Mouse (Mus musculus): ENCODE measurements around the gene Mnt. TPM values are rescaled to one million over a fixed set of nuclear protein-coding genes. Genes with fewer than 3 reads are reported as not detected.
A peak's percentile ranks its signal among the peaks of the same experiment; 100 is the strongest.

Gene Mnt
- polyA plus RNA-seq, 1 experiment from 2014 or later, result 8.7 TPM

- Histone ChIP-seq H3K9me3 (no peaks in the 10 kb centered on the region), H3K27me3 (peaks cover 4% of the 10 kb centered on the region; the same call in 1 of the 2 replicates), H3K4me3 (no peak overlapping the region), H3K9ac (replicated peaks) (no peak overlapping the region), H3K4me1 (no peaks in the 10 kb centered on the region), H3K27ac (replicated peaks) (no peak overlapping the region), H3K36me3 (peaks cover 19% of the 10 kb centered on the region), H3K4me2 (replicated peaks) (no peak overlapping the region)
- ATAC-seq (ENCODE audit: low FRiP score, low read depth), result no peak
- WGBS, result 87% methylated on average over 7 of the region's 7 CpGs
Measured at GRCm38 (mm10) chr11:74822746-74823440, 7.8 kb upstream of the Mnt start.

- WGBS, result 79% methylated on average over 7 of the region's 7 CpGs
- H3K9me3 ChIP-seq, result no peaks in the 10 kb centered on the region
Measured at GRCm38 (mm10) chr11:74826151-74826550, 4.6 kb upstream of the Mnt start.

GRCm38 (mm10) chr11:74826702-74827101 is 4.0 kb upstream of the Mnt start:
- Histone ChIP-seq H3K9me3 (no peaks in the 10 kb centered on the region), H3K4me2 (replicated peaks) (no peak overlapping the region), H3K9ac (replicated peaks) (no peak overlapping the region), H3K36me3 (0 out of 2 replicates have a peak, but pooled peaks cover 6% of the 10 kb centered on the region), H3K4me3 (no peak overlapping the region), H3K4me1 (peaks cover 13% of the 10 kb centered on the region), H3K27me3 (peaks cover 10% of the 10 kb centered on the region), H3K27ac (replicated peaks) (no peak overlapping the region)
- no peak for ATAC-seq (ENCODE audit: low FRiP score, low read depth)
- WGBS, result 88% methylated on average over 5 of the region's 5 CpGs

More at GRCm38 (mm10) chr11:74826151-74826550, 4.6 kb upstream of the Mnt start:
- Histone ChIP-seq H3K27me3 (peaks cover 10% of the 10 kb centered on the region), H3K4me1 (peaks cover 13% of the 10 kb centered on the region), H3K9ac (replicated peaks) (no peak overlapping the region), H3K4me2 (replicated peaks) (no peak overlapping the region), H3K36me3 (0 out of 2 replicates have a peak, but pooled peaks cover 6% of the 10 kb centered on the region), H3K27ac (replicated peaks) (no peak overlapping the region), H3K4me3 (no peak overlapping the region)
- no peak for ATAC-seq (ENCODE audit: low FRiP score, low read depth)

- H3K9ac ChIP-seq (replicated peaks), result no peak overlapping the region
Measured at GRCm38 (mm10) chr11:74827791-74828403, 2.8 kb upstream of the Mnt start.

GRCm38 (mm10) chr11:74828404-74828931 is 2.3 kb upstream of the Mnt start:
- peaks cover 24% of the 10 kb centered on the region for H3K4me1 ChIP-seq
- H3K4me3 ChIP-seq, result no peak overlapping the region
- H3K36me3 ChIP-seq, result 0 out of 2 replicates have a peak, but pooled peaks cover 2% of the 10 kb centered on the region
- H3K9ac ChIP-seq (replicated peaks), result no peak overlapping the region
- ATAC-seq (ENCODE audit: low FRiP score, low read depth), result no peak
- 29% methylated on average over 2 of the region's 2 CpGs for WGBS
- peaks cover 10% of the 10 kb centered on the region for H3K27me3 ChIP-seq
- no peaks in the 10 kb centered on the region for H3K9me3 ChIP-seq
- no peak overlapping the region for H3K27ac ChIP-seq (replicated peaks)
- no peak overlapping the region for H3K4me2 ChIP-seq (replicated peaks)

More at GRCm38 (mm10) chr11:74827791-74828403, 2.8 kb upstream of the Mnt start:
- 78% methylated on average over 7 of the region's 7 CpGs for WGBS
- Histone ChIP-seq H3K36me3 (0 out of 2 replicates have a peak, but pooled peaks cover 6% of the 10 kb centered on the region), H3K4me2 (replicated peaks) (no peak overlapping the region), H3K9me3 (no peaks in the 10 kb centered on the region), H3K4me1 (peaks cover 18% of the 10 kb centered on the region), H3K27me3 (peaks cover 10% of the 10 kb centered on the region), H3K4me3 (no peak overlapping the region), H3K27ac (replicated peaks) (no peak overlapping the region)
- ATAC-seq (ENCODE audit: low FRiP score, low read depth), result no peak

GRCm38 (mm10) chr11:74828965-74829550 is 1.7 kb upstream of the Mnt start:
- no peaks in the 10 kb centered on the region for H3K9me3 ChIP-seq
- peak overlapping the region; percentile 93 for H3K4me3 ChIP-seq
- H3K27me3 ChIP-seq, result peaks cover 10% of the 10 kb centered on the region
- peaks cover 30% of the 10 kb centered on the region for H3K4me1 ChIP-seq
- peak overlapping the region; percentile 91 for H3K27ac ChIP-seq (replicated peaks)
- peak overlapping the region; percentile 48; the same call in 1 of the 2 replicates for H3K9ac ChIP-seq (replicated peaks)
- ATAC-seq (ENCODE audit: low FRiP score, low read depth), result no peak
- no peaks in the 10 kb centered on the region for H3K36me3 ChIP-seq
- peak overlapping the region; percentile 92 for H3K4me2 ChIP-seq (replicated peaks)
- 13% methylated on average over 11 of the region's 11 CpGs for WGBS

GRCm38 (mm10) chr11:74829812-74830211 is 908 bp upstream of the Mnt start:
- peaks cover 10% of the 10 kb centered on the region for H3K27me3 ChIP-seq
- no peaks in the 10 kb centered on the region for H3K36me3 ChIP-seq
- WGBS, result 0% methylated on average over 20 of the region's 20 CpGs
- ATAC-seq (ENCODE audit: low FRiP score, low read depth), result peak; percentile 44
- H3K27ac ChIP-seq (replicated peaks), result peak overlapping the region; percentile 91
- H3K4me3 ChIP-seq, result peak overlapping the region; percentile 93
- no peaks in the 10 kb centered on the region for H3K9me3 ChIP-seq
- H3K4me2 ChIP-seq (replicated peaks), result peak overlapping the region; percentile 92
- peak overlapping the region; percentile 48; the same call in 1 of the 2 replicates for H3K9ac ChIP-seq (replicated peaks)
- peaks cover 33% of the 10 kb centered on the region for H3K4me1 ChIP-seq

GRCm38 (mm10) chr11:74831191-74831605 is 478 bp downstream of the Mnt start:
- H3K9ac ChIP-seq (replicated peaks), result peak overlapping the region; percentile 90
- ATAC-seq (ENCODE audit: low FRiP score, low read depth), result no peak
- peak overlapping the region; percentile 92 for H3K4me2 ChIP-seq (replicated peaks)
- H3K9me3 ChIP-seq, result no peaks in the 10 kb centered on the region
- peaks cover 38% of the 10 kb centered on the region for H3K4me1 ChIP-seq
- WGBS, result under 1% methylated on average over 35 of the region's 35 CpGs
- peak overlapping the region; percentile 93 for H3K4me3 ChIP-seq
- H3K36me3 ChIP-seq, result no peaks in the 10 kb centered on the region
- H3K27ac ChIP-seq (replicated peaks), result peak overlapping the region; percentile 91
- H3K27me3 ChIP-seq, result peaks cover 10% of the 10 kb centered on the region

- Histone ChIP-seq H3K9me3 (no peaks in the 10 kb centered on the region), H3K4me1 (peaks cover 38% of the 10 kb centered on the region), H3K4me2 (replicated peaks) (peak overlapping the region; percentile 92), H3K27ac (replicated peaks) (peak overlapping the region; percentile 91), H3K4me3 (peak overlapping the region; percentile 93), H3K27me3 (peaks cover 14% of the 10 kb centered on the region), H3K36me3 (peaks cover 3% of the 10 kb centered on the region; the same call in 1 of the 2 replicates), H3K9ac (replicated peaks) (peak overlapping the region; percentile 90)
- peak; percentile 82 for ATAC-seq (ENCODE audit: low FRiP score, low read depth)
- under 1% methylated on average over 61 of the region's 61 CpGs for WGBS
Measured at GRCm38 (mm10) chr11:74831606-74832451, 1.1 kb downstream of the Mnt start.

GRCm38 (mm10) chr11:74832503-74833143 is 1.9 kb downstream of the Mnt start:
- Histone ChIP-seq H3K36me3 (peaks cover 3% of the 10 kb centered on the region; the same call in 1 of the 2 replicates), H3K27me3 (peaks cover 10% of the 10 kb centered on the region), H3K27ac (replicated peaks) (peak overlapping the region; percentile 91), H3K9ac (replicated peaks) (peak overlapping the region; percentile 90), H3K4me3 (peak overlapping the region; percentile 93), H3K9me3 (no peaks in the 10 kb centered on the region), H3K4me1 (peaks cover 46% of the 10 kb centered on the region), H3K4me2 (replicated peaks) (peak overlapping the region; percentile 92)
- 1% methylated on average over 26 of the region's 26 CpGs for WGBS
- ATAC-seq (ENCODE audit: low FRiP score, low read depth), result no peak
